Mouse (Mus musculus) kidney, embryonic 16.5 days (tissue): ENCODE measurements around the gene Nfyb. TPM values are rescaled to one million over a fixed set of nuclear protein-coding genes. Genes with fewer than 3 reads are reported as not detected.

ENCODE experiments used
- ATAC-seq: fragments of 200-750 bp; cut with Nextera tagmentation; 2 replicates; pipeline ENCODE4 v1.8.0; 2017; ENCODE audit warnings: moderate TSS enrichment; ENCODE audit not compliant: low FRiP score, low TSS enrichment
- H3K27ac ChIP-seq: fragments of 300-500 bp; sonication (generic); 2 replicates; pipeline ENCODE4 v1.5.1; 2014; ENCODE audit warnings: low read length
- H3K27me3 ChIP-seq: fragments of 300-500 bp; sonication (generic); 2 replicates; pipeline ENCODE4 v1.6.1; 2014; ENCODE audit warnings: low read length, control low read depth, mixed read lengths; ENCODE audit not compliant: insufficient read depth
- H3K36me3 ChIP-seq: fragments of 300-500 bp; sonication (generic); 2 replicates; pipeline ENCODE4 v1.6.1; 2014; ENCODE audit warnings: low read length, control low read depth, mixed read lengths; ENCODE audit not compliant: insufficient read depth
- H3K4me1 ChIP-seq: fragments of 300-500 bp; sonication (generic); 2 replicates; pipeline ENCODE4 v1.6.1; 2014; ENCODE audit warnings: low read length, control low read depth, mixed read lengths; ENCODE audit not compliant: insufficient read depth
- H3K4me2 ChIP-seq: fragments of 300-500 bp; sonication (generic); replicated peaks from 2 replicates; pipeline ENCODE4 v1.6.1; 2014; ENCODE audit warnings: low read depth, low read length
- H3K4me3 ChIP-seq: fragments of 300-500 bp; sonication (generic); 2 replicates; pipeline ENCODE4 v1.5.1; 2014; ENCODE audit warnings: mild to moderate bottlenecking, low read length
- H3K9ac ChIP-seq: fragments of 300-500 bp; sonication (generic); replicated peaks from 2 replicates; pipeline ENCODE4 v1.6.1; 2014; ENCODE audit warnings: low read length
- H3K9me3 ChIP-seq: fragments of 300-500 bp; sonication (generic); 2 replicates; pipeline ENCODE4 v1.6.1; 2016; ENCODE audit warnings: low read length, control low read depth
- WGBS: fragments of 180-500 bp; shearing (Covaris S2); extraction: QIAGEN DNeasy Blood & Tissue Kit; methylation state at CpG from one replicate; pipeline ENCODE4 v1.1.7; 2014; 5-methylcytosine and 5-hydroxymethylcytosine counted together
- polyA plus RNA-seq: library from polyadenylated mRNA; unstranded; fragments of >200 nt; fragmentation: Nextera tagmentation; extraction: Ambion mirVana; gene quantifications from 2 replicates; pipeline ENCODE4 v1.2.1, GENCODE M21; 2015

Nfyb gene
- polyA plus RNA-seq, 1 experiment from 2014 or later: 48.3 TPM

DNA sequence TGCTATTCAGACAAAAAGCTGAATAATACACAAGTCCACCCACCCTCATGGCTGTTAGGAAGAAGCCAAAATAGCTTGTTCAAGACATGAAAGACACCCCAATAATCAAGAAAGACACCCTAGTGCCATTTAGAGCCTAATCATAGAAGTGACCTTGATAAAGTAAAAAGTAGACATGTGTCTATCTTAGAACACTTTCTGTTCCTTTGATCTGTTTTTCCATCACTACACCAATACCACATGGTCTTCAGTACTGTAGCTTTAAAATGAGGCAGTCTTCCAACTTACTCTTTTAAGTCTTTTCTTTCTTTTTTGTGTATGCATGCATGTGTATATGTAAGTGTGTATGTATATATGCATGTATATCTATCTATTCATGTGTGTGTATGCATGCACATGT lies 16.9 kb upstream of the Nfyb start:
- no peaks in the 10 kb centered on the region for H3K36me3 ChIP-seq
- ATAC-seq: no peak
- H3K4me1 ChIP-seq: peaks cover 4% of the 10 kb centered on the region; the same call in 1 of the 2 replicates
- H3K27me3 ChIP-seq: no peaks in the 10 kb centered on the region
- no peak overlapping the region for H3K9ac ChIP-seq
- no peak overlapping the region for H3K27ac ChIP-seq
- no peaks in the 10 kb centered on the region for H3K9me3 ChIP-seq
- H3K4me2 ChIP-seq: no peak overlapping the region
- no peak overlapping the region for H3K4me3 ChIP-seq

DNA sequence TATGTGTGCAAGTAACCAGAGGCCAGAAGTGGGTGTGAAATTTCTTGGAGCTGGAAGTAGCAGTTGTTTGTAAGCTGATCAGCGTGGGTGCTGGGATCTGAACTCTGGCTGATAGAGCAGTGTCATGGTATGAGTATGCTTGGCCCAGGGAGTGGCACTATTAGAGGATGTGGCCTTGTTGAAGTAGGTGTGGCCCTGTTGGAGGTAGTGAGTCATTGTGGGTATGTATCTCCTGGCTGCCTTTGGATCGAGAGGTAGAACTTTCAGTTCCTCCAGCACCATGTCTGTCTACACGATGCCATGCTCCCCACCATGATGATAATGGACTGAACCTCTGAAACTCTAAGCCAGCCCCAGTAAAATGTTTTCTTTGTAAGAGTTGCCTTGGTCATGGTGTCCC lies 16.4 kb upstream of the Nfyb start:
- Histone ChIP-seq H3K36me3 (no peaks in the 10 kb centered on the region), H3K9ac (no peak overlapping the region), H3K4me3 (no peak overlapping the region), H3K4me1 (peaks cover 4% of the 10 kb centered on the region; the same call in 1 of the 2 replicates), H3K9me3 (no peaks in the 10 kb centered on the region), H3K27me3 (no peaks in the 10 kb centered on the region), H3K27ac (no peak overlapping the region), H3K4me2 (no peak overlapping the region)
- 94% methylated on average over 3 of the region's 3 CpGs for WGBS
- no peak for ATAC-seq

DNA sequence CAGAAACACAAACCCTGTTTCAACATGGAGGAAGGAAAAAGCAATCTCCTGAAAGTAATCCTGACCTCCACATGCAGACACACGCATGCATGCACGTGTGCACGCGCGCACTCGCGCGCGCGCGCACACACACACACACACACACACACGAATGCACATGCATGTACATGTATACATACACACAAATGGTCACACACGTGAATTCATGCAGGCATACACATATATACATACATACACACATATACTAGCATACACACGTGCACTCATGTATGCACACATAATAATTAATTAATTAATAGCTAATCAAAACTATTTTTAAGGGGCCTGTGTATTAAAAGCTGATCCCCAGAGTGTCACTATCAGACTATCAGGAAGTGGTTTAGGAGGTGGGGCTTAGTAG lies 15.9 kb upstream of the Nfyb start:
- WGBS: 99% methylated on average over 14 of the region's 14 CpGs
- no peaks in the 10 kb centered on the region for H3K9me3 ChIP-seq

DNA sequence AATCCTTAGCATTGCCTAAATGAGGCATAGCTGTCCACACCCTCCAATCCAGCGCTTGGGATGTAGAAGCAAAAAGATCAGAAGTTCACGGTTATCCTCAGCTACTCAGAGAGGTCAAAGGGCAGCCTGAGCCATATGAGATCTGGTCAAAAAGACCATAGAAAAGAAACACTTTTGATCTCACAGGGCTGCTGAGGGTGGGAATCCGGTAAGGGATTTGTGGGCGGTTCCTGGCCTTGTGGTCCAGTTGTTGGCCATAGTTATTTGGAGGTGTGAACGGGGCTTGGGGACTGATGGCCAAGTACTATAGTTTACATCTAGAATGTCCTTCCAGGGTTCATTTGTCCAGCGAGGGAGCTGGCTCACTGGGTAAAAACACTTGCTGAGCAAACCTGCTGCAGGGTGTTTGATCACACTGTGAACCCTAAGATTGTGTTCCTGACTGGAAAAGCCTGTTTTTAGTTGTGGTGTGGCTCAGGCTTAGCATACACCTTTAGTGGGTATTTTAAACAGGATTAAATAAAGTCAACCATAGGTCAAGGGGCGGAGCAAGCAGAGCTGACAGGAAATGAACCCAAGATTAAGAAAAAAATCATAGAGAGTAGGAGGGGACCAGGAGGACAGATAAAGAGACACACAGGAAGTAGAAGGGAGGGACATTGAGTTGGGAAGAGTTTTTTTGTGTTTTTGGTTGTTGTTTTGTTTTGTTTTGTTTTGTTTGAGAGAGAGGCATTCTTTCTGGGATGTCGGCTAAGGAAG lies 15.0 kb upstream of the Nfyb start:
- H3K27ac ChIP-seq: no peak overlapping the region
- ATAC-seq: no peak
- H3K9me3 ChIP-seq: no peaks in the 10 kb centered on the region
- no peaks in the 10 kb centered on the region for H3K36me3 ChIP-seq
- WGBS: 76% methylated on average over 8 of the region's 8 CpGs
- H3K4me2 ChIP-seq: no peak overlapping the region
- H3K4me1 ChIP-seq: peaks cover 4% of the 10 kb centered on the region; the same call in 1 of the 2 replicates
- H3K4me3 ChIP-seq: no peak overlapping the region
- H3K9ac ChIP-seq: no peak overlapping the region
- no peaks in the 10 kb centered on the region for H3K27me3 ChIP-seq

More for the DNA sequence above, 15.9 kb upstream of the Nfyb start:
- peaks cover 4% of the 10 kb centered on the region; the same call in 1 of the 2 replicates for H3K4me1 ChIP-seq
- no peak for ATAC-seq
- no peak overlapping the region for H3K4me2 ChIP-seq
- H3K27ac ChIP-seq: no peak overlapping the region
- no peak overlapping the region for H3K4me3 ChIP-seq
- H3K36me3 ChIP-seq: no peaks in the 10 kb centered on the region
- no peaks in the 10 kb centered on the region for H3K27me3 ChIP-seq
- H3K9ac ChIP-seq: no peak overlapping the region

DNA sequence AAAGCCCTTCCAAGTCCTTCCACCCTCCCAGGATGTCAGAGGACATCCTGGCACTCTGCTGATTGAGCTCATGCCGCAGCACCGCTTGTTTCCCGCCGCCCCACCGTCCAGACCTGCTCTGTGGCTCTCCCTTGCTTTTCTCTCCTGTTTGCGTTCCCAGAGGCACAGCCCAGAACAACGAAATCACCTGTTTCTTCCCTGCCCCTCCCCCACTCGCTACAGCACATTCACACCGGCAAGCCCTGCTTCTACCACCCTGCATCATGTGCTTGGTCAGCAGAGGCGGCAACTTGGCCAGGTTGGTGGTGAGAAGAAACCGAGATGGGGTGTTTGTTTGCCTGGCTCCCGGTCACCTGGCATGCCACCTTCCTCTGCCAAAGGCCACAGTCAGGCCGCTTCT lies 13.9 kb upstream of the Nfyb start:
- ATAC-seq: peak; percentile 49
- Histone ChIP-seq H3K4me1 (peaks cover 4% of the 10 kb centered on the region; the same call in 1 of the 2 replicates), H3K4me3 (no peak overlapping the region), H3K9me3 (peaks cover 4% of the 10 kb centered on the region; the same call in 1 of the 2 replicates), H3K27me3 (no peaks in the 10 kb centered on the region), H3K9ac (0 out of 2 replicates have a peak overlapping the region, but pooled peaks have one; percentile 14), H3K36me3 (no peaks in the 10 kb centered on the region), H3K4me2 (no peak overlapping the region; the same call in 1 of the 2 replicates), H3K27ac (no peak overlapping the region)
- WGBS: 33% methylated on average over 13 of the region's 13 CpGs

DNA sequence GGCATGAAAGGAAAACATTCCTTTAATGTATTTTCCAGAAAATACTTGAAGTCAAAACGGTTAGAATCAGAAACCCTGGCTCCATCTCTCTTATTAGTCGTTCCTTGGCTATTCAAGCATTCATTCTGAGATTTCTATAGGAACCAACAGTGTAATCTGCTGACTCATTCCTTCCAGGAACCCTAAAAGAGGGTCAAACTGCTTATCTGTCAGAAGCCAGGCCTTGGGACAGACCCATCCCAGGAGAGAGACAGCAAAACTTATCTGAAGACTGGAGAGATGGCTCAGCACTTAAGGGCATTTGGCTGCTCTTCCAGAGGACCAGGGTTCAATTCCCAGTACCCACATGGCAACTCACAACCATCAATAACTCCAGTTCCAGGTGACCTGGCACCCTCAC lies 13.1 kb upstream of the Nfyb start:
- Histone ChIP-seq H3K4me2 (no peak overlapping the region), H3K27me3 (no peaks in the 10 kb centered on the region), H3K9ac (no peak overlapping the region), H3K27ac (no peak overlapping the region), H3K36me3 (no peaks in the 10 kb centered on the region), H3K4me3 (no peak overlapping the region), H3K9me3 (peaks cover 4% of the 10 kb centered on the region; the same call in 1 of the 2 replicates), H3K4me1 (peaks cover 4% of the 10 kb centered on the region; the same call in 1 of the 2 replicates)
- WGBS: 65% methylated on average over 2 of the region's 2 CpGs
- no peak for ATAC-seq

DNA sequence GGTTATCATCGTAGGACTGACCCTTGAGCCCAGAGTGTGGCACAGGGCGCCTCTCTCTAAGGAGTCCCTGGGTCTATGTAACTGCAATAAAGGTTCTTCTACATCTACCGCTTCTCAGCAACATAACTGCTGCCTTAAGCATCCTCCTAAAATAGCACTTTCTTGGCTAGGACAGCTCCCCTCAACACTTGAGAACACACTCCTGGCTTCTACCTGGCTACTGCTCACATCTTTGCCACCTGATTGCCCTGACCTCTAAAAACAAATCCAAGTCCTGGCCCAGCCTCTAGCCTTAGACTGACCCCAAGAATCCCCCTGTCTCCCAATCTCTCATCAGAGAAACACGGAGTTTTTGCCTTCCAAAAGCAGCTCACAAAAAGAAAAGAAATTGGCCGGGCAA lies 10.9 kb upstream of the Nfyb start:
- no peaks in the 10 kb centered on the region for H3K36me3 ChIP-seq
- H3K9ac ChIP-seq: no peak overlapping the region
- no peak overlapping the region for H3K4me2 ChIP-seq
- H3K9me3 ChIP-seq: peaks cover 4% of the 10 kb centered on the region; the same call in 1 of the 2 replicates
- ATAC-seq: no peak
- peaks cover 4% of the 10 kb centered on the region; the same call in 1 of the 2 replicates for H3K4me1 ChIP-seq
- WGBS: 95% methylated on average over 5 of the region's 5 CpGs
- H3K4me3 ChIP-seq: no peak overlapping the region
- H3K27me3 ChIP-seq: no peaks in the 10 kb centered on the region
- H3K27ac ChIP-seq: no peak overlapping the region

DNA sequence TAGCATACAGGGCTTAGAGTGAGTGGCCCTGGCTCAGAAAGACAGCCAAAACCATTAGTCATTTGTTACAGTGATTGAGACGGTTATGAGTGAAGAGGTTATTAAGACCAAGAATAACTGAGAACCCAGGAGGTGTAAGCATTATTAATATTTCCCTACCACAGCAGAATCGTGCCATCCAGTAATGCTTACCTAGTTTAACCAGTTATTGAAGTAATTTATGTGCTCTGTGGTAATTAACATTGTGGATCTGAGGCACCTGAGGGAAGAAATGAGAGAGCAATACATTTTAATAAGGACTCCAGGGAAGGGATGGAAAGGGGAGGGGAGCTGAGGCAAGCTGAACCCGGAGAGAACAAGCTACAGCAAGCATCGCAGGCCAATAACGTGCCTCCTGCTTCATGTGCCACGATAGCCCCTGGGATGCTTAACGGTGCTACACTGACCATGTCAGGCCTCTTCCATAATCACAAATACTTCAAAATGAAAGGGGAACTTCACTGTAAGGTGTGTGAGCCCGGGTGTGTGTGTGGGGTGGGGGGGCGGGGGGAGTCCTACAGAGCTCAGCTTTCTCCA lies 7.7 kb upstream of the Nfyb start:
- Histone ChIP-seq H3K27me3 (no peaks in the 10 kb centered on the region), H3K27ac (no peak overlapping the region), H3K4me3 (no peak overlapping the region), H3K4me2 (no peak overlapping the region), H3K9me3 (peaks cover 4% of the 10 kb centered on the region; the same call in 1 of the 2 replicates), H3K9ac (no peak overlapping the region), H3K36me3 (no peaks in the 10 kb centered on the region), H3K4me1 (no peaks in the 10 kb centered on the region)
- WGBS: 73% methylated on average over 9 of the region's 9 CpGs
- no peak for ATAC-seq

DNA sequence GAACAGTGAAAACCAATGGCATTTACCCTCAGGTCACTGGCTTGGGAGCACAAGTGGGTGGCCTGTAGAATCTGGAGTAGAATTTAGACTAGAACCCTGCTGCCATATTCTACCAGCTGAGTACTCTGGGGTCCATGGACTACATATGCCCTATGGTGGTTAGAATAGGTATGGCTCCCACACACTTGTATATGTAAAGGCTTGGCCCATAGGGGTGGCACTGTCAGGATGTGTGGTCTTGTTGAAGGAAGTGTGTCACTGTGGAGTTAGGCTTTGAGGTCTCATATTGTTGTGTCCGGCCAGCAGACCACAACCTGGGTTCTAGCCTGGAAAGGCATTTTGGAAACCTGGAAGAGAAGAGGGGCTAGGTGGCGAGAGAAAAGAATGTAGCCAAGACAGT lies 6.8 kb upstream of the Nfyb start:
- no peaks in the 10 kb centered on the region for H3K36me3 ChIP-seq
- no peak overlapping the region for H3K9ac ChIP-seq
- H3K27me3 ChIP-seq: no peaks in the 10 kb centered on the region
- no peak overlapping the region for H3K4me2 ChIP-seq
- H3K4me1 ChIP-seq: no peaks in the 10 kb centered on the region
- WGBS: 100% methylated on average over 2 of the region's 2 CpGs
- no peak for ATAC-seq
- no peak overlapping the region for H3K27ac ChIP-seq
- no peak overlapping the region for H3K4me3 ChIP-seq
- H3K9me3 ChIP-seq: peaks cover 4% of the 10 kb centered on the region; the same call in 1 of the 2 replicates

DNA sequence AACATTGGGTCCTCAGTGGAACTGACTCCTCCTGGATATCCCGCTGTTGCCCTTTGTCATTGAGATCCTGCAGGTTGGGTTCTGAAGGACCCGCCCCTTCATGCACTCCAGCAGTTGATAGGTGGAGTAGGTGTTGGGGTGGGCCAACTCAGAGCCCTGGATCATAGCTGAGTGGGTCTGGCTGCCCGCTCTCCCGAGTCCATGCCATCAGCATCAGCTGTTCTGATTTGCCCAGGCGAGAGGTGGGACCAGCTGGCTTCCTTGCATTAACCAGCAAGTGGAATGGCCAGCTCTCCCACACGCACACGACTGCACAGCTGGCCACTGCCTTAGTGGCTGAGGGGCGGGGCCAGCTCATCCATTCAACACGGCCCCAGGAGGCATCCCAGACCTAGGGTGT lies 5.0 kb upstream of the Nfyb start:
- Histone ChIP-seq H3K4me3 (no peak overlapping the region), H3K27ac (no peak overlapping the region), H3K9me3 (peaks cover 4% of the 10 kb centered on the region; the same call in 1 of the 2 replicates), H3K9ac (no peak overlapping the region), H3K4me1 (peaks cover 4% of the 10 kb centered on the region; the same call in 1 of the 2 replicates), H3K27me3 (no peaks in the 10 kb centered on the region), H3K4me2 (no peak overlapping the region), H3K36me3 (no peaks in the 10 kb centered on the region)
- ATAC-seq: peak; percentile 46; the same call in 1 of the 2 replicates
- WGBS: 28% methylated on average over 9 of the region's 9 CpGs
